Mouse (Mus musculus): ENCODE results near the gene Nynrin.

Nynrin gene

DNA sequence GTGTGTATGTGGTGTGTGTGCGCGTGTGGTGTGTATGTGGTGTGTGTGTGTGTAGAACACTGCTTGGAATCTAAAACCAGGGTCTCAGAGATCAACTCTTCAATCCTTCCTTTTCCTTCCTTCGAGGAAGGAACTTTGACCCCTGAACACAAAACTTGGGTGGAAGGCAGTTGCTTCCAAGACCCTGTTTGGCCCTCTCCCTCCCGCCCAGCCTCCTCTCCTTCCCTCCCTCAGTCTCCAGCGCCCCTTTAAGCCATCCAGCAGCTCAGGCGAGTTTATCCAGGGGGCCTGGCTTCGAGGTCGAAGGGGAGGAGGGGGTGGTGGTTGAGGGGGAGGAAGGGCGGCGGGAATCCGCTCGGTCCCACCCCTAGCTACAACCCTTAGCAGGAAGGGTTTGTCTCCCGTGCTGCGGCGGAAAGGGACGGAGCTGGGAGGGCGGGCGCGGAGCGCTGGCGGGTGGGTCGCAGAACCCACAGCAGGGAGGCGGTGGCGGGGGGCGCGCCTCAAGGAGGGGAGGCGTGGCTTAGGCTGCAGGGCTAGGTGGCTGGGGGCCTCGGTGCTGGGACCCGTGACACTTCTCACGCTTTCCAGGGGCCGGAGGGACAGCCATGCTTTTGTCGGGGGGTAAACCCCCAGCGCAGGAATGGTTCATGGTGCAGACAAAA is at the start of gene Nynrin:
Nynrin (plus strand) TSS at position 390 of the 665 bp plus-strand sequence.
- no peak for DNase-seq (ENCODE audit: low spot score in 2 of 2)

DNA sequence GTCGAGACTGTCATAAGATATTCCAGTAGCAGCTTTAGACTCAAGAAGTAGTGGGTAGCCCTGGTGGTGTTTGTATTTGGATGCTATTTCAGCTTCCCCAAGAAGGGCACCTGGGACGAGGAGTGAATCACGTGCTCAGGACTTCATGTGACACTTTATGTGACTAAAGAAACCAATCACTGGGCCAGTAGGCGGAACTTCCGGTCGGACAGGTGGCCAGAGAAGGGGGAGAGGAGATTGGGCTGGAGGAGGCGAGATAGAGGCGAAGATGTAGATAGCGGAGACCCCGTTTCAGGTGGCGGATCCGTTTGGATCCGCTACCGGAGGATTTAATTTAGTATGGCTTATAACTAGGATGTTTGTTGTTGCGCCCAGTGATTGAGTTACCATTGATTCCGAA is 38.9 kb upstream of the Nynrin start:
- no peak for DNase-seq (ENCODE audit: low spot score in 2 of 2)

DNA sequence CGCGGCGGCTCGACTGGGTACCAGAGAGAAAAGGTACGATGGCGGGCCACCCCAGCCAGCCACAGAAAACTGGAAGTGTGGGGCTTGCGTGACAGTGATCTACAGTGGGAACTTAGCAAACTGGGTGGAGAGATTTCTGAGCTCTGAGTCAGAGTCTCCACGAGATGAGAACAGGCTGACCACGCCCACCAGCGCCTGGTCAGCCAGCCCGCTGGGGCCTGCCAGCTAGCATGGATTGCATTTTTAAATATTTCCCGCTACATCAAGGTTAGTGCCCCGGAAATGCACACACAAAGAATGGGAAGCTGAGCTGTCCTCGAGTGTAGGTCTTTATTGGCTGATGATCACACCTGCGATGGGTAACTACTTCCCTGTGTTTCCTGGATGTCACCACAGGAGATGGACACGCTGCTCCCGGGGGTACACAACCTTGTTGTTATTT is 38.5 kb upstream of the Nynrin start:
- no peak for DNase-seq (ENCODE audit: low spot score in 2 of 2)

DNA sequence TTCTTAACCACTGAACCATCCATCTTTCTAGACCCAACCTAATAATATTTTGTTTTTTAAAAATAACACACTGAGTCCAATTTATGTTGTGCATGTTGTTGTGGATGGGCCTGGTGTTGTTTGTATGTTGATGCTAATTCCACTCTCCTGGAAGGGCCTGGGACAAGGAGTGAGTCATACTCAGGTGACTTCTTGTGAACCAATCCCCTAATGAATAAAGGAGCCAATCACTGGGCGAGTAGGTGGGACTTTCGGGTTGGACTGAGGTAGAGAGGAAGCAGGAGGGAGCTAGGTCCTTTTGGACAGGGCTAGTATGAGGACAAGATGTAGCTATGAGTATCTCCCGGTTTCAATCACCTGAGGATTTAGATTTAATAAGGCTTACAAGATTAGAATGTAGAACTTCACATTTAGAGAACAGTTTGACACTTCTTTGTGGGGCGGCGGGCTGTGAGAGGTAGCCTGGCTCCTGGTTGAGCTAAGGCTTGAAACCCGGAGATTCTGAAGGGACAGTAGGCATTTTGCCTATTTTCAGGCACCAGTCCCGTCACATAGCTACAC is 33.9 kb upstream of the Nynrin start:
- no peak for DNase-seq (ENCODE audit: low spot score in 2 of 2)

DNA sequence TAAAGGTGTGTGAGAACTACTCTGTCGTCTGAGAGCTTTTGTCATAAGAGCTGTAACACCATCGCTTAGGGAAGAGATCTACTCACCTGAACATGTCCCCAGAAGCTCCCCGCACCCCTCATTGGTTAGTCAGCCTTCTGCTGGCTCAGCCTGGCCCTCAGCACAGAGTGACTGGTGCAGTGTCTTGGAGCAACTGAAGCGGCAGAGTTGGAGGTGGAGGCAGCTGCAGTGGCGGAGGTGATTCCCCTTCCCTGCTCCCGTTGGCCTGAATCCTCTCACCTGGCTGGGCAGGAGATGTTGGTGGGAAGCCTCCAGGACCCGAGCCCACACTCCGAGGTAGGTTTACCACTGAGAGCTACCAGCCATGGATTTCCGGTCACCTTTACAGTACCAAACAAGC is 33.2 kb upstream of the Nynrin start:
- no peak for DNase-seq (ENCODE audit: low spot score in 2 of 2)

DNA sequence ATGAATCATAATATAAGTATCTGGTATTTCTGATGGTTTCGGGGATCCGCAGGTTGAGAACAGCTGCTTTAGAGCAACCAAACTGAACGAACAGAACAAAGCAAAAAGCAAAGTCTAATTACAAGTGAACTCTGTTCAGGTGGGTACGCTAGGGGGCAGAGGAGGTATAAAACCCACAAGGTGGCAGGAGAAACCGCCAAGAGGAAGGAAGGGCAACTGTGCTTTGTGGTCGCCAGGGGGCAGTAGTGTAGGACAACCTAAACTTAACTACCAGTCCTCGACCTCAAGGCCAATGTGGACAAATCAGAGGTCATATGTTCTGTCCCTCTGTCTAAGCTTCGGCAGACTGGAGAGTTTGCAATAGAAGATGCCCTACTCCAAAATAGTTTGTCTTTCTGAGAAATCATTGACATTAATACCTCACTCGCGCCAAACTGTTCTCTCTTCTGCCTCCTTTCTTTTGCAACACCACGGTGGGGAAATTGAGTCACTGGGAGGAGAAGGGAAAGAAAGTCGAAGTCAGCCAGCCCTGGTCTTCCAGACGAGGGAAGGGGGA is 31.3 kb upstream of the Nynrin start:
- DNase-seq (ENCODE audit: low spot score in 2 of 2), result peak in 1 of 2 experiments; percentile 62

DNA sequence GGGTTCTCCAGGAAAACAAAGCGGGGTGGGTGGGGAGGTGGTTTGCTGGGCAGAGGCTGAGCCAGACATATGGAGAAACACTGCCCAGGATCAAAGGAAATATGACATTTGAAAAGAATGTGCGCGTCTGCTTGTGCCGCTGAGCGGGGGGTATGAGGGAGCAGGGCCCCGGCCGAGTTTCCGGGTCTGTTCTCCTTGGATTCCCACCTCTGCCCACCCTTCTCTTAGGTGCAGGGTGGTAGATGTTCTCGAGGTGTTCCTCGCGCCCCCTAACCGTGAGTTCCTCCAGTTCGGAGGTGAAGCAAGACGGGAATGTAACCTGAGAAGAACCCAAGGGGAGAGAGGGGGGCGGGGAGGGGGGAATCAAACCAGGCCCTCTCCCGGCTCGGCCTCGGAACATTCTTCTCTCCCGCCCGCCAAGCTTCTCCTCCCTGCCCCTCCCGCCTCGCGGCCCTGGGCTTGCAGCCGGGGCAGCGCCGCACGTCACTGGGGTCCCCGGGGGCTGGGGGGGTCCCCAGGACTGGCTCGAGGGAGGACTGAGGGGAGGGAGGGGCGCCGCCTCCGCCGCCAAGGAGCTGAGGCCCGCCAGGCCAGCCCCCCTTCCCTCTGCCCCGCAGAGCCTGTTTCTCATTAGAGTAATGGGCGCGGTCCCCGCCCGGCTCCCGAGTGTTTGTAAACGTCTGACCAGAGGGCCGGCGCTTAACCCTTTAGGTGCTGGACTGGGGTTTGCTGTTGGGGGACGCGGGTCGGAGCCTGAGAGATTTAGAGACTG is 30.6 kb upstream of the Nynrin start, which contains the start of gene Nfatc4:
Nfatc4 (plus strand) TSS at position 154 of the 772 bp plus-strand sequence.
- DNase-seq (ENCODE audit: low spot score in 2 of 2), result no peak

DNA sequence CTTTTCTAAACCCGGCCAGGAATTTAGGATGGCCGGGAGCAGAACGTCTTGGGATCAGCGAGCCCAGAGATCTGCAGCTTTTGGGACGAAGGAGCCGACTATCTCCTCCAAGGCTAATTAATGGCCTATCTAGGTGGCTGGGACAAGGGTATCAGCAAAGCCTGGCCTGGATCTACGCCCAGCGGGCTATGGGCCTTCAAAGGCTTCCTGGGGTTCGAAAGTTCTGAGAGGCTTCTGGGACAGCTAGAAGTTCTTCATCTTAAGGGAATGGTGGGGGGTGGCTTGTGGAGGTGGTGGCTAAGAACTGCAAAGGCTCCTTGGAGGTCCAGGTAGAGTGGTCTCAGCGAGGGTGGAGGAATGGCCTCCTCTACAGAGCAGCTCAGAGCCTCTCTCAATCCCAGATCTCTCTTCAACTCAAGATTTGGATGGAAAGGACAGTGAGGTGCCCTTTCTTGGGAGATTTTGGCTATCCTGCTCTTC is 29.8 kb upstream of the Nynrin start:
- DNase-seq (ENCODE audit: low spot score in 2 of 2), result no peak

DNA sequence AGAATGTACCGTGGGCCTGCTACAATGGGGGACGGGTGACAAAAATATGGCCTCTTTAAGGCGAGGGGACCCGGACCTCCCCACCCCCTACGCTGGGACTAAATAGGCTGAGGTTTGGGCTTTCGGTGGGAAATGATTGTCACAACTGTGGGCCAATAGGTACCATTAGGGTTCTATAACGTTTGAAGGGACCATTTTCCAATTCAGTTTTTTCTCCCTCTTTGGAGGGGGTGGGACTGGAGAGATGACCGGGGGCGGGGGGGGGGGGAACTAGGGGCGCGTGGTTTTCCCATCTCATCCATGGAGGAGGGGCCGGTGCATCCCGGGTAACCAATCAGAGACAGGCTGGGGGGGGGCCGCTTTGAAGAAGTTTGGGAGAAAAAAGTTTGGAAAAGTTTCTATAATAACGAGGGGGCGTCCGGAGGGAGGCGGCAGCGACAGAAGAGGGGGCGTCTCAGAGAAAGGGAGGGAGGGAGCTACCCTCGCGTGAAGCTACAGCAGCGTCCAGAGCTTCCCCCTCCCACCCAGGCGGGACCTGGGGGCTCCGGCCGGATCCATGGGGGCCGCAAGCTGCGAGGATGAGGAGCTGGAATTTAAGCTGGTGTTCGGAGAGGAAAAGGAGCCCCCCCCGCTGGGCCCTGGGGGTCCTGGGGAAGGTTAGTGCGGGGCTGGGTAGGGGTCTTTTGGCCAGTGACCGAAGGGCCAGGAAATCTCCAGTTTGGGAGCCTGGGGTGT is 29.2 kb upstream of the Nynrin start:
- no peak for DNase-seq (ENCODE audit: low spot score in 2 of 2)

DNA sequence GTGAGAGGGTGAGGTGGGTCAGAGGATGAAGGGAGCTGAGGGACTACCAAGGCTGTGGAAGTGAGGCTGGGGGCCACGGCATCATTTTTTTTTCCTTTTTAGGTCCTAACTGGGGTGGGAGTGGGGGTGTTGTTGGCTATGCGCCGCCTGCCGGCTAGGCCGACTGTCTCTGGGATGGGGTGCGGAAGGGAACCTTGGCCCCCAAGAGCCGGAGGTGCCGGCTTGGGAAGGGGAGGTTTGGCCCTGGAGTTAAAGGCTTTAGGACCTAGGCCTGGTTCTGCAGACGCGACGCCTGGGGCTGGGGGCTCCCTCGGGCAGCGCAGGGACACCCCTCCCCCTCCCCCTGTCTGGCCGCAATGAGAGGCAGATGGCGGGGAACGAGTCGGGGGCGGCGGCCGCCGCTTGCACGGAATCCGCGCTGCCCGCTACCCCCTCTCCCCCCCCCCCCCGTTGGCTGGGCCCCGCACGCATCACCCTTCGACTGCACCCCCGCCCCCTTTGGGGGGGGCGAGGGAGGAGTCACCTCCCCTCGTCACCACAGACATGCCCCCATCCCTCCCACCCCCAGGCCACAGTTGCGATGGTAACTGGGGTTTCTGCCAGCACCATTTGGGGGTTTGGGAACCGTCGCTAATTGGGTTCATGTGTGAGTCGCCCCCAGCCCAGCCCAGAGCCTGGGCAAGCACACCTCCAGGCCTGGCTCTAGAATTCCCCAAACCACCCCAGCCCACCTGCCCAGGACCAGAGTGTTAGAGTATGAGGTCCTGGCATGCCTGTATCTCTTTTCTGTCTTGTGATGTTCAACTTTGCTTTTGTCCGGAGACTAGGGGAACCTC is 28.4 kb upstream of the Nynrin start:
- DNase-seq (ENCODE audit: low spot score in 2 of 2), result no peak

DNA sequence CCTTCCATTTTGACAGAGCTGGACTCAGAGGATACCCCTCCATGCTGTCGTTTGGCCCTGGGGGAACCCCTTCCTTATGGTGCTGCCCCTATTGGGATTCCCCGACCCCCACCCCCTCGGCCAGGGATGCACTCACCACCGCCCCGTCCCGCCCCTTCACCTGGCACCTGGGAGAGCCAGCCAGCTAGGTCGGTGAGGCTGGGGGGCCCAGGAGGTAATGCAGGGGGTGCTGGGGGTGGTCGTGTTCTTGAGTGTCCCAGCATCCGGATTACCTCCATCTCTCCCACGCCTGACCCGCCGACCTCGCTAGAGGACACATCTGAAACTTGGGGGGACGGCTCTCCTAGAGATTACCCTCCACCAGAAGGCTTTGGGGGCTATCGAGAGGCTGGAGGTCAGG is 27.7 kb upstream of the Nynrin start:
- no peak for DNase-seq (ENCODE audit: low spot score in 2 of 2)

DNA sequence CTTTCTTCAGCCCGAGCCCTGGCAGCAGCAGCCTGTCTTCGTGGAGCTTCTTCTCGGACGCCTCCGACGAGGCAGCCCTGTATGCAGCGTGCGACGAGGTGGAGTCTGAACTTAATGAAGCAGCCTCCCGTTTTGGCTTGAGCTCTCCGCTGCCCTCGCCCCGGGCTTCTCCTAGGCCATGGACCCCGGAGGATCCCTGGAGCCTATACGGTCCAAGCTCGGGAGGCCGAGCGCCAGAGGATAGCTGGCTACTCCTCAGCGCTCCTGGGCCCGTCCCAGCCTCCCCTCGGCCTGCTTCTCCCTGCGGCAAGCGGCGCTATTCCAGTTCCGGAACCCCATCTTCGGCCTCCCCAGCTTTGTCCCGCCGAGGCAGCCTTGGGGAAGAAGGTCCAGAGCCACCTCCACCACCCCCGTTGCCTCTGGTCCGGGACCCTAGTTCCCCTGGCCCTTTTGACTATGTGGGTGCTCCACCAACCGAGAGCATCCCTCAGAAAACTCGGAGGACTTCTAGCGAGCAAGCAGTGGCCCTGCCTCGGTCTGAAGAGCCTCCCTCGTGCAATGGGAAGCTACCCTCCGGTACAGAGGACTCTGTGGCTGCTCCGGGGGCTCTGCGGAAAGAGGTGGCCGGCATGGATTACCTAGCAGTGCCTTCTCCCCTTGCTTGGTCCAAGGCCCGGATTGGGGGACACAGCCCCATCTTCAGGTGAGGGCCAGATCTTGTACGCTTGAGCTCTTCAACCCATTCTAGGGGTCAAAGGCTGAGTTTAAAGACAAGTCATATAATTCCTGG is 27.1 kb upstream of the Nynrin start:
- DNase-seq (ENCODE audit: low spot score in 2 of 2), result no peak

DNA sequence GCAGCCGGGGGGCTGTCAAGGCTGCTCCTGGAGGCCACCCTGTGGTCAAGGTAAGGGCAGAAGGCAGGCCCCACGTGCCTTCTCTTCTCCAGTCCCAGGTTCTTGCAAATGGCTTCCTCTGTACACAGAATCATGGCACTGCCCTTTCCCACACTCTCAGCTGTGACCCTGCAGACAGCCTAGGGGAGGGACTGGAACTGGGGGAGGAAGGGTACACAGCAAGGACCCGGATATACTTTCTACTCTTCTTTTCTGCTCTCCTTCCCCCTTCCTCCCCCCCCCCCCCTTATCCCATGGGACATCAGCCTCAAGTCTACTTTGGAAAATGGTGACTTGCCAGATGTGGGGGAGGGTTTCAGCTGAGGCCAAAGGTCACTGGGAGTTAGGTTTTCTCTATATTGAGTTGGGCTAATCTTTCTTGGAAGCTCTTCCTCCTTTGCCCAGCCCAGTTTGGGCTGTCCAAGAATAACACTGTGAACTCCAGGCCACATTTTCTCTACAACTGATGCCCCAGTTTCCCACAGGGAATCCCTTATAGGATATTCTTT is 25.0 kb upstream of the Nynrin start:
- DNase-seq (ENCODE audit: low spot score in 2 of 2), result no peak

DNA sequence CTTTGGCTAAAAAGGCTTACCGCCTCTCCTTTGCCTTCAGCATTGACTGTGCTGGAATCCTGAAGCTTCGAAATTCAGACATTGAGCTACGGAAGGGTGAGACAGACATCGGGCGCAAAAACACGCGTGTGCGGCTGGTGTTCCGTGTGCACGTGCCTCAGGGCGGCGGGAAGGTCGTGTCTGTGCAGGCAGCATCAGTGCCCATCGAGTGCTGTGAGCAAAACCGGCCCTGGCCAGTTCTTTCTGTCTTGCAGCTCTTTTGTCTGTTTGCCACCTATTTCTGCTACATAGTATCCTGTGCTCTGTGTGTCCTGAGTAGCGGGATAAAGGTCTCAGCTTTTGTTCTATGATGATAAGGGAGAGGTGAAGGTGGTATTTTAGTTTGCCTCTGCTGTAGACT is 24.0 kb upstream of the Nynrin start:
- DNase-seq (ENCODE audit: low spot score in 2 of 2), result no peak

DNA sequence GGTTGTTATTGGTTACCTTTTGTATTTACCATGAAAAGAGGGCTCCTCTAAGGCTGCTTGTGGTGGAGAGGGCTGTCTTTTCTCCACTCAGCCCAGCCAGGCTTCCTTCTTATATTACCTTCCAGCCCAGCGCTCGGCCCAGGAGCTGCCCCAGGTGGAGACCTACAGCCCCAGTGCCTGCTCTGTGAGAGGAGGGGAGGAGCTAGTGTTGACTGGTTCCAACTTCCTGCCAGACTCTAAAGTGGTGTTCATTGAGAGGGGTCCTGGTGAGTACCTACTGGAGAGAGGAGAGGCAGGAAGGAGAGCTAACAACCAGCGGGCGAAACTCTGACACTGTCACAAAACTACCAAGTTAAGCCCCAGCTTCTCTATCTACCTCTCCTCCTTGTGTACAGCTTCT is 23.5 kb upstream of the Nynrin start:
- DNase-seq (ENCODE audit: low spot score in 2 of 2), result no peak

DNA sequence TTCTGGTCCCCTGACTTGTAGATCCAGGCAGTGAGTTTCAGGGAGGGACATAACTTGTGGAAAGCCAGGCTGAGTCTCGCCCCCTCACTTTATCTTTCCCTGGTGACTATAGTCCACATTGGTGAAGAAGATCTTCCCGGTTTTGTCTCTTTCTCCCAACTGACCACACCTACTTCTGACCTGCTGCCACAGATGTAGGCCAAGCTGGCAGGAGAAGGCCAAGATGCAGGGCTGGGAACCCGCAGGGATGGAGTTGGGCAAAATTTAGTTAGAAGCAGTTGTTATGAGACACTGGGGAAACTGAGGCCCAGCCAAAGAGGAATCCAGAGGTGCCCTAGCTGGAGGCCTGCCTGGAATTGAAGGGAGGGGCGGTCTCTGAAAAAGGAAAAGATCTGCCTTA is 20.7 kb upstream of the Nynrin start:
- no peak for DNase-seq (ENCODE audit: low spot score in 2 of 2)

DNA sequence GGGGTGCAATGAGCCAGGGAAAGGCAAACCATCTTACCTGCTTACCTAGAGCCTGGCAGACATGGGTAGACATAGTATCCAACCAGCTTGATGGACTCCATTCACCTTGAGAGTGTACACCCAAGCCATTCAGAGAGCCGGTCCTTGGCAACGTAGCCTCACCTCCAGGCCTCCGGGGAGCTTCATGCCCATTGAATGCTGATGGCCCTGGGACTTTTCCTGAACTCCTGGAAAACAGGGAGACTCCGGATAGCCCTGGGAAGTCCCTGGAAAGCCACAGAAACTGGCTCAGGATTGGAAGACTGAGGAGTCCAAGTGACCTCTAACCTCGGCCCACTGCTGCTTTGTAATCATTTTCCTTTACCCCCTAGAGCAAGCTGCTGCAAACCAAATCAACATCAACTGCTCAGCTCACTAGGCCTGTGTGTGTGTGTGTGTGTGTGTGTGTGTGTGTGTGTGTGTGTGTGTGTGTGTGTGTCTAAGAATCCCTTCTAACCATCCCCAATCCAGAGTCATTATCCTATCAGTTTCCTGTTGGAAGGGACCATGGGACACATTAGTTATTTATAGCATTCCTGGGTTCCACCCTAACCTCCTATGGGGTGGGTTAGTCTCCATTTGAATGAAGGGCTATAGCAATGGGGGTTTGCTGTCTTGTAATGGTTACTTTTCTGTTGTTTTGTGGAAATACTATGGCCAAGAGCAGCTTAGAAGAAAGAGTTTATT is 18.8 kb upstream of the Nynrin start:
- DNase-seq (ENCODE audit: low spot score in 2 of 2), result no peak

DNA sequence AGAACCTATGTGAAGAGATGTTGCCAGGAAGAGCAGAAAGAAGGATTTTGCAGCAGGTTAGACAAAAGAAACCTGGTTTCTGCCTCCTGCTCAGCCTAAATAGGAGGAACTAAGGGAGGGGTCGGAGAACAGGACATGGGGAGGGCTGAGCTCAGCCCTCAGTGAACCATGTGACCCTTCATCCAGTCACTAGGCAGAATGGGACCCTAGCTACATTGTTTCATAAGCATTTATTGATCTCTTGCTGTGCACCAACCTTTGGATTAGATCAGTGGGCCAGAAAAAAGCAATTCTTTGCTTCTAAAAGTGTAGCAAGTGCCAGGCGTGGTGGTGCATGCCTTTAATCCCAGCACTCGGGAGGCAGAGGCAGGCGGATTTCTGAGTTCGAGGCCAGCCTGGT is 15.5 kb upstream of the Nynrin start:
- DNase-seq (ENCODE audit: low spot score in 2 of 2), result no peak

DNA sequence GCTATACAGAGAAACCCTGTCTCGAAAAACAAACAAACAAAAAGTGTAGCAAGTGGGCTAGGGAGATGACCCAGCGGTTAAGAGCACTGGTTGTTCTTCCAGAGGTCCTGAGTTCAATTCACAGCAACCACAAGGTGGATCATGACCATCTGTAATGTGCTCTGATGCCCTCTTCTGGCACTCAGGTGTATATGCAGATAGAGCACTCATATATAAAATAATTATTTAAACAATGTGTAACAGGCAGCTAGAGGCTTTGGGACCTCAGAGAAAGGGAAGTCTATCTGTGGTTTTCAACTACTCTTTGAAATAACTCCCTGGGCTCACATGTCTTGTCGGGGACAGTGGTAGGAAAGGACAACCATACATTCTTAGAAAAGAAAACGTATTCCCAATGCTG is 15.1 kb upstream of the Nynrin start:
- DNase-seq (ENCODE audit: low spot score in 2 of 2), result no peak
